Mouse (Mus musculus) stomach, embryonic 16.5 days (tissue): ENCODE measurements around the gene Cyp2b10. TPM values are rescaled to one million over a fixed set of nuclear protein-coding genes. Genes with fewer than 3 reads are reported as not detected.
"Not testable (repeated sequence)": the region's sequence is repeated elsewhere in the genome, so short reads cannot be mapped to it uniquely, and the experiment has no call there.

Experiments
- ATAC-seq: fragments of 200-750 bp; cut with Nextera tagmentation; 2 replicates; pipeline ENCODE4 v1.8.0; 2017; ENCODE audit warnings: moderate number of reproducible peaks, moderate TSS enrichment; ENCODE audit not compliant: insufficient read depth, low FRiP score
- H3K27ac ChIP-seq: fragments of 300-500 bp; sonication (generic); 2 replicates; pipeline ENCODE4 v1.5.1; 2014; ENCODE audit warnings: low read length
- H3K27me3 ChIP-seq: fragments of 300-500 bp; sonication (generic); 2 replicates; pipeline ENCODE4 v1.6.1; 2014; ENCODE audit warnings: low read length, control low read depth, mixed read lengths; ENCODE audit not compliant: control insufficient read depth, insufficient read depth
- H3K36me3 ChIP-seq: fragments of 300-500 bp; sonication (generic); 2 replicates; pipeline ENCODE4 v1.6.1; 2014; ENCODE audit warnings: low read length; ENCODE audit not compliant: control insufficient read depth, insufficient read depth
- H3K4me1 ChIP-seq: fragments of 300-500 bp; sonication (generic); 2 replicates; pipeline ENCODE4 v1.6.1; 2014; ENCODE audit warnings: low read length, control low read depth, mixed read lengths; ENCODE audit not compliant: control insufficient read depth, insufficient read depth
- H3K4me2 ChIP-seq: fragments of 300-500 bp; sonication (generic); 2 replicates; pipeline ENCODE4 v1.6.1; 2014; ENCODE audit warnings: low read depth, low read length, mixed read lengths
- H3K4me3 ChIP-seq: fragments of 300-500 bp; sonication (generic); replicated peaks from 2 replicates; pipeline ENCODE4 v1.5.1; 2014; ENCODE audit warnings: mild to moderate bottlenecking, low read length
- H3K9ac ChIP-seq: fragments of 300-500 bp; sonication (generic); 2 replicates; pipeline ENCODE4 v1.6.1; 2014; ENCODE audit warnings: low read length
- H3K9me3 ChIP-seq: fragments of 300-500 bp; sonication (generic); replicated peaks from 2 replicates; pipeline ENCODE4 v1.6.1; 2016; ENCODE audit warnings: low read length, control low read depth; ENCODE audit not compliant: control insufficient read depth
- WGBS: fragments of 180-500 bp; shearing (Covaris S2); extraction: QIAGEN DNeasy Blood & Tissue Kit; methylation state at CpG from one replicate; pipeline ENCODE4 v1.1.7; 2014; 5-methylcytosine and 5-hydroxymethylcytosine counted together
- polyA plus RNA-seq: library from polyadenylated mRNA; unstranded; fragments of >200 nt; fragmentation: Nextera tagmentation; extraction: Ambion mirVana; gene quantifications from 2 replicates; pipeline ENCODE4 v1.2.1, GENCODE M21; 2015

Gene Cyp2b10
- polyA plus RNA-seq, 1 experiment from 2014 or later = 0.19 TPM

DNA sequence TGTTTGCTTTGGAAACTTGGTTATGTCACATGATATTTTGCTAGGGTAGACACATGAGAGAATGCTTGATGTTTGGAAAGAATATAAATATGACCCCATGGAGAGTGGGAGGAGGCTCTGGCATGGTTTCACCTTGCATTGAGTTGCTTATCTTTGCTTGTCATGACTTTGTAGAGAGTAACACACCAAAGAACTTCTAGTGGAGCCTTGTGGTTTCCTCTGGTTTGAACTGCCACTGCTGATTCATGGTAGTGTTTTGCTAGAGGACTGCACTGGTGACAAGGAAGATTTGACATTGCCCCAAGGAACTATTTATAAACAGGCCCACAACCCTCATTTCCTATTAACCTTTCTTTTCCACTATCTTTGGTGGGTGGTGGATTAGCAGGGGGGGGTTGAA lies 24.8 kb upstream of the Cyp2b10 start:
- no peaks in the 10 kb centered on the region for H3K36me3 ChIP-seq
- no peak for ATAC-seq

DNA sequence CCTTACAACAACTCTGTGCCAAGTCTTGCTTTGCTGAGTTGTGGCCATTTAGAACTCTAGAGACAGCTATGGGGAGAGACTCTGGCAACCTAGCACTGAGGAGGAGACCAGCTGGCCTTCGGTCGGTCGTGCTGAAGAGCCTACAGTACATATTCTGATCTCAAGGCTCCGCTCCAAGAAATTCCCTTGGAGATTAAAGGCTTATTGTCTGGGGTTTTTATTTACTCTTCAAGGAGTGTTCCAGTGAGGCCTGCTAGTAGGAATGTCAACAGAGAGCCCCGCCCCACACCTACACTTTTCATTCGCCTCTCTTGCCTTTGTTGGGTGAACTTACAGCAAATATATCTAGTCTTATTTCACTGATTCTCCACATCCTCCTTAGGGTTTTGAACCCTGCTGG lies 18.7 kb upstream of the Cyp2b10 start:
- peak; percentile 83 for ATAC-seq
- 0 out of 2 replicates have a peak, but pooled peaks cover 2% of the 10 kb centered on the region for H3K4me1 ChIP-seq
- H3K27ac ChIP-seq = peak overlapping the region; percentile 66; the same call in 1 of the 2 replicates

More for the DNA sequence above, 24.8 kb upstream of the Cyp2b10 start:
- no peak overlapping the region for H3K4me3 ChIP-seq
- no peaks in the 10 kb centered on the region for H3K9me3 ChIP-seq
- no peaks in the 10 kb centered on the region for H3K27me3 ChIP-seq
- no peak overlapping the region for H3K9ac ChIP-seq
- H3K4me1 ChIP-seq = no peaks in the 10 kb centered on the region
- H3K4me2 ChIP-seq = no peak overlapping the region
- H3K27ac ChIP-seq = no peak overlapping the region

DNA sequence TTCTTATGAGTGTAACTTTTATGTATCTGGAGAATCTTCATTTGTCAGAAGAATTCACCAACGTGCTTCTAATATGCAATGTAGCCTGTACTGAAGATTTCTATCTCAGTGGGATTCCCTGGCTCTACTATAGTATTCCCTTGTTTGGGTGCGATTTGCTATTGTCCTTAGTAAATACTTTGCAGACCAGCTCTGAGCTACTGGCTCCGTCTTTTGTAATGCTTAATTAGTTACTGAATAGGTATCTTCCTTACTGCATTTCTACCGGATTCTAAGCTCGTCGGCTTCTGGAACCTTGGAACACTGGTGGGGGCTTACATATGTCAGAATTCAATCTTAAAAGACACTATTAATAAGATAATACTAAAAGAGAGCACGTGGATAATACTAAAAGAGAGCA lies 16.7 kb upstream of the Cyp2b10 start:
- H3K36me3 ChIP-seq, H3K27ac ChIP-seq, H3K27me3 ChIP-seq, H3K4me2 ChIP-seq, ATAC-seq, H3K4me1 ChIP-seq, H3K9ac ChIP-seq, H3K4me3 ChIP-seq, H3K9me3 ChIP-seq: not testable (repeated sequence)
- 18% methylated on average over 7 of the region's 7 CpGs for WGBS

More for the DNA sequence above, 18.7 kb upstream of the Cyp2b10 start:
- no peaks in the 10 kb centered on the region for H3K27me3 ChIP-seq
- H3K36me3 ChIP-seq = no peaks in the 10 kb centered on the region
- no peaks in the 10 kb centered on the region for H3K9me3 ChIP-seq
- no peak overlapping the region for H3K9ac ChIP-seq
- WGBS = 34% methylated on average over 6 of the region's 6 CpGs
- no peak overlapping the region for H3K4me3 ChIP-seq
- no peak overlapping the region for H3K4me2 ChIP-seq

DNA sequence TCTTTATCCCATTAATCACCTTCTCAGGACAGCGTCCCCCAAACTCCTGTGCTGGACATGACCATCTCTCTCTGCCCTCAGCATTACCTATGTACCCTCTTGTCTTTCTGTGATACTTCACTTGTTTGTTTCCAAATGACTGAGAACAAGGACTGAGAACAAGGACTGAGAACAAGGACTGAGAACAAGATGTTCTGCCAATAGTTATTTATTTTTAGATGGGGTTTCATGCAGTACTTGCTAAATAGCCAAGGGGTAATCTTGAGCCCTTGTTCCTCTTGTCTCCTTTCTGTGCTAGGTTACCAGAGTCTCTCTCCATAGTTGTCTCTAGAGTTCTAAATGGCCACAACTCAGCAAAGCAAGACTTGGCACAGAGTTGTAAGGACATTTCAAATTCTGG lies 13.1 kb upstream of the Cyp2b10 start:
- ATAC-seq = no peak

DNA sequence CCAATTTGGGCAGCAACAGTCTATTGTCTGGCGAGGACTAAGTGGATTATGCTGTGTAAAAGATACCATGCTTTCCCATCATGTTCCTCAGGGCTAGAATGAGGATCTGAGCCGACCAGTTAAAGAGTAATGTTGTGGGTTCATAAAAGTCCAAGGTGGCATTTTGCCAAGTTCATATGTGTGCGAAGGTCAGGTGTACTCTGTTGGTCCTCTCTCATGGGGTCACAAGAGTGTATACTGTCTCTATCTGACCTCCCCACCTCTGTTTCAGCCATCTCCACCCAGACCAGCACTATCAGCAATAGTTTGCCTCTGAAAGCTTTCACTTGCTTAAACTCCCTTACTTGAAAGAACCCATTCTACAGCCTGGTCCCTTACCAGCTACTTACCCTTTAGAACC lies 9.7 kb upstream of the Cyp2b10 start:
- 76% methylated on average over 3 of the region's 3 CpGs for WGBS
- no peaks in the 10 kb centered on the region for H3K4me1 ChIP-seq
- H3K36me3 ChIP-seq = no peaks in the 10 kb centered on the region
- no peak overlapping the region for H3K27ac ChIP-seq
- no peaks in the 10 kb centered on the region for H3K9me3 ChIP-seq
- H3K27me3 ChIP-seq = no peaks in the 10 kb centered on the region
- no peak overlapping the region for H3K4me3 ChIP-seq
- H3K9ac ChIP-seq = no peak overlapping the region
- ATAC-seq = no peak
- no peak overlapping the region for H3K4me2 ChIP-seq

More for the DNA sequence above, 13.1 kb upstream of the Cyp2b10 start:
- H3K4me1 ChIP-seq = no peaks in the 10 kb centered on the region
- H3K27me3 ChIP-seq = no peaks in the 10 kb centered on the region
- H3K4me2 ChIP-seq = no peak overlapping the region
- no peak overlapping the region for H3K27ac ChIP-seq
- H3K36me3 ChIP-seq = no peaks in the 10 kb centered on the region
- H3K4me3 ChIP-seq = no peak overlapping the region
- no peak overlapping the region for H3K9ac ChIP-seq
- no peaks in the 10 kb centered on the region for H3K9me3 ChIP-seq
- WGBS = 87% methylated on average over 1 of the region's 1 CpGs

DNA sequence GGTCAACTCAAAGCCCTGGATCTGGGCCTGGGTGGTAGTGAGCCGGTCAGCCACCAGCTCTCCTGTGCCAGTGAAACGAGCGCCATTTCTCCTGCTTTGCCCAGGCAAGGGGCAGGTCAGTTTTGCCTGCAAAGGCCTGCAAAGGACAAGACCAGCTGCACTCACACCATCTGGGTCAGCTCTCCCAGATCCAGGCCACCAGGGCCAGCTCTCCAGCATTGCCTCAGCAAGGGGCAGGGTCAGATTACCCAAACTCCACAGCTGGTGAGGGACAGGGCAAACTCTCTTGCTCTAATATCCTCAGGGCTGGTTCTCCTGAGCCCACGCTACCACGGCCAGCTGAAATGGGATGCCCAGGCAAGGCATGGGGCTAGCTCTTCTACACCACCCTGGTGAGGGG lies 4.3 kb upstream of the Cyp2b10 start:
- no peak overlapping the region for H3K4me2 ChIP-seq
- WGBS = 81% methylated on average over 5 of the region's 5 CpGs
- no peaks in the 10 kb centered on the region for H3K36me3 ChIP-seq
- no peak overlapping the region for H3K4me3 ChIP-seq
- H3K4me1 ChIP-seq = no peaks in the 10 kb centered on the region
- no peaks in the 10 kb centered on the region for H3K27me3 ChIP-seq
- H3K27ac ChIP-seq = no peak overlapping the region
- no peaks in the 10 kb centered on the region; the same call in 1 of the 2 replicates for H3K9me3 ChIP-seq
- H3K9ac ChIP-seq = no peak overlapping the region
- no peak for ATAC-seq

DNA sequence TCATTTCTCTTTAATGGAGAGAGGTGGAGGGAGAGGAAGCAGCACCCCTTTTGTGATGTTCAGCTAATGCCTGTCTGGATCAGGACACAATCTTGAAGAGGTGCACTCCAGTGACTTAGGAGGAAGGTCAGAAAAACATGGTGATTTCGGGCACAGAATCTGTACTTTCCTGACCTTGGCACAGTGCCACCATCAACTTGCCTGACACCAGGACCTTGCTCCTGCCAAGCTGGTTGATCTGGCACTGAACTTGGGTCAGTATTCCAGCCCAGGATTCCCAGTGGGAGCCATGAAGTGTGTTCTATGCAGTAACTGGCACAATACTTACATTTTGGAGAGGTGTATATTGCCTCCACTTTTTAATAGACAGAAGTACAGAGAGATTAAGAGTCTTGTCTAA lies 2.3 kb upstream of the Cyp2b10 start:
- Histone ChIP-seq H3K36me3 (no peaks in the 10 kb centered on the region), H3K9me3 (no peaks in the 10 kb centered on the region; the same call in 1 of the 2 replicates), H3K4me3 (no peak overlapping the region), H3K27ac (no peak overlapping the region), H3K4me1 (no peaks in the 10 kb centered on the region), H3K9ac (no peak overlapping the region), H3K4me2 (no peak overlapping the region), H3K27me3 (no peaks in the 10 kb centered on the region)
- 64% methylated on average over 1 of the region's 1 CpGs for WGBS
- ATAC-seq = no peak

DNA sequence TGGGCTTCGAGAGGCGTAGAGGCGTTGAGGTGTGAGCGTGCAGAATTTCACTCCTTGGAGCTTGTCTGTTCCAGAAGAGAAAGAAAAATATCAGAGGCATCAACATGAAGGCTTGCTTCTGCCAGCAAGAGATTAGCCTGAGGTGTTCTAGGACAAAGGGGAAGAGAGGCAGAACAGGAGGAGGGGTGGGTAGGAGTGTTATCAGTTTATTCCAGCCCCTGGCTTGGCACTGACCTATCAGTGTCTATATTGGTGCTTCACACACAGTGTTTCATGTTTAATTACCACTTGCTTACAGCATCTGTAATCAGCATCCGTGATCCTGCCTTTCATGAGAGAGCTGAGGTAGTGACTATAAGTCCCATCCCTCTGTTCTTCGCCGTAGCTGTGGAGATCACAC lies 644 bp downstream of the Cyp2b10 start:
- H3K9me3 ChIP-seq = no peaks in the 10 kb centered on the region; the same call in 1 of the 2 replicates
- no peak overlapping the region for H3K9ac ChIP-seq
- no peak for ATAC-seq
- no peaks in the 10 kb centered on the region; the same call in 1 of the 2 replicates for H3K4me1 ChIP-seq
- no peak overlapping the region for H3K27ac ChIP-seq
- no peaks in the 10 kb centered on the region for H3K36me3 ChIP-seq
- H3K4me3 ChIP-seq = no peak overlapping the region
- 90% methylated on average over 7 of the region's 7 CpGs for WGBS
- no peaks in the 10 kb centered on the region for H3K27me3 ChIP-seq
- H3K4me2 ChIP-seq = no peak overlapping the region

DNA sequence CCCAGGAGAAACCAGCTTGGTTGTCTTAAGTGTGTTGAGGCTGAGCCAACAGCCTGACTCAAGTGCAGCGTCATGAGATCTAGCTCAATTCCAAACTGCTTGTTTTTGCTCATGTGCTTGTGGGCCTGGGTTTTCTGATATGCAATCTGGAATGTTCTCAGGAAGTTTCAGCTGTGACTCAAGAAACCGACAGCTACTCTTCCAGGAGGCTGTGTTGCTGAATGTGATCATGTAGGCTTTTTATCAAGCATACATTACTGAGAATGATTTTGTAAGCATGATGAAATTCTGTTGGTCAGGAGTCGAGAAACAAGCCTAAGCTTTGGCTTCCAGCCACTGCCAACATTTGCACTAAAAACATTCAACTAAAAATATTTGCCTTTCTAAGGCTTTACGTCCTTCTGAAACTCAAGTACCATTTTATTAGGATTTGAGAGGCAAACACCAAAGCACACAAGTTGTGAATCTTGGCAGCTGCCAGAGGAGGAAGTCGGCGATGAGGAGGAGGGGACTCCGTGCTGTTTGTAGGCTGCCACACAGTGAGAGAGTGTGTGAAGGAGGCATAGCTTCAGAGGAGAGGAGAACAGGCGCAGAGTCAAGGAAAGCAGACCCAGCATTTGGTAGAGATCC lies 4.8 kb downstream of the Cyp2b10 start:
- Histone ChIP-seq H3K36me3 (no peaks in the 10 kb centered on the region), H3K9ac (no peak overlapping the region), H3K27me3 (no peaks in the 10 kb centered on the region), H3K4me1 (no peaks in the 10 kb centered on the region; the same call in 1 of the 2 replicates), H3K4me3 (no peak overlapping the region), H3K9me3 (no peaks in the 10 kb centered on the region; the same call in 1 of the 2 replicates), H3K27ac (peak overlapping the region; percentile 60), H3K4me2 (no peak overlapping the region)
- WGBS = 25% methylated on average over 8 of the region's 8 CpGs
- peak; percentile 77; the same call in 1 of the 2 replicates for ATAC-seq
